Mouse (Mus musculus) heart, embryonic 10.5 days (tissue): ENCODE data around the gene Scgb3a1. TPM values are rescaled to one million over a fixed set of nuclear protein-coding genes. Genes with fewer than 3 reads are reported as not detected.
A peak's percentile ranks its signal among the peaks of the same experiment; 100 is the strongest.

Source experiments
- DNase-seq: peaks from one replicate; pipeline ENCODE4 v3.0.0-alpha.2; 2017; ENCODE audit warnings: low spot score
- H3K27ac ChIP-seq: fragments of 300-500 bp; sonication (generic); 2 replicates; pipeline ENCODE4 v1.5.1; 2016; ENCODE audit warnings: mild to moderate bottlenecking
- H3K27me3 ChIP-seq: fragments of 300-500 bp; sonication (generic); 2 replicates; pipeline ENCODE4 v1.6.1; 2016; ENCODE audit warnings: mild to moderate bottlenecking; ENCODE audit not compliant: poor library complexity, insufficient read depth, severe bottlenecking
- H3K36me3 ChIP-seq: fragments of 300-500 bp; sonication (generic); 2 replicates; pipeline ENCODE4 v1.6.1; 2016; ENCODE audit warnings: mild to moderate bottlenecking, moderate library complexity
- H3K4me1 ChIP-seq: fragments of 300-500 bp; sonication (generic); 2 replicates; pipeline ENCODE4 v1.6.1; 2016; ENCODE audit warnings: mild to moderate bottlenecking
- H3K4me3 ChIP-seq: fragments of 300-500 bp; sonication (generic); 2 replicates; pipeline ENCODE4 v1.5.1; 2016; ENCODE audit warnings: mild to moderate bottlenecking, moderate library complexity
- H3K9me3 ChIP-seq: fragments of 300-500 bp; sonication (generic); 2 replicates; pipeline ENCODE4 v1.6.1; 2016; ENCODE audit warnings: mild to moderate bottlenecking, moderate library complexity
- WGBS: fragments of 180-500 bp; shearing (Covaris S2); methylation state at CpG from one replicate; pipeline ENCODE4 v1.1.7; 2016; 5-methylcytosine and 5-hydroxymethylcytosine counted together
- polyA plus RNA-seq: library from polyadenylated mRNA; unstranded; fragments of >200 nt; fragmentation: Nextera tagmentation; extraction: Ambion mirVana; gene quantifications from 2 replicates; pipeline ENCODE4 v1.2.1, GENCODE M21; 2016

The Scgb3a1 gene
- polyA plus RNA-seq, 1 experiment from 2014 or later = 0.30 TPM

- DNase-seq = no peak
- H3K27ac ChIP-seq = peak overlapping the region; percentile 62
- no peaks in the 10 kb centered on the region for H3K9me3 ChIP-seq
- peaks cover 25% of the 10 kb centered on the region for H3K4me1 ChIP-seq
- 53% methylated on average over 18 of the region's 18 CpGs for WGBS
- H3K27me3 ChIP-seq = no peaks in the 10 kb centered on the region
- no peak overlapping the region for H3K4me3 ChIP-seq
- H3K36me3 ChIP-seq = no peaks in the 10 kb centered on the region
Measured at GRCm38 (mm10) chr11:49650113-49650993, 13.1 kb upstream of the Scgb3a1 start.

- Histone ChIP-seq H3K36me3 (no peaks in the 10 kb centered on the region), H3K4me3 (no peak overlapping the region), H3K27ac (peak overlapping the region; percentile 62), H3K4me1 (peaks cover 19% of the 10 kb centered on the region), H3K9me3 (no peaks in the 10 kb centered on the region), H3K27me3 (no peaks in the 10 kb centered on the region)
- WGBS = 64% methylated on average over 16 of the region's 16 CpGs
- no peak for DNase-seq
Measured at GRCm38 (mm10) chr11:49650994-49651761, 12.2 kb upstream of the Scgb3a1 start.

- Histone ChIP-seq H3K27me3 (no peaks in the 10 kb centered on the region), H3K4me1 (peaks cover 19% of the 10 kb centered on the region), H3K9me3 (no peaks in the 10 kb centered on the region), H3K4me3 (no peak overlapping the region), H3K27ac (peak overlapping the region; percentile 73), H3K36me3 (no peaks in the 10 kb centered on the region)
- 82% methylated on average over 10 of the region's 10 CpGs for WGBS
- no peak for DNase-seq
Measured at GRCm38 (mm10) chr11:49651762-49652322, 11.6 kb upstream of the Scgb3a1 start.

GRCm38 (mm10) chr11:49652401-49653078, 10.9 kb upstream of the Scgb3a1 start:
- peaks cover 24% of the 10 kb centered on the region for H3K4me1 ChIP-seq
- DNase-seq = peak; percentile 94
- H3K27me3 ChIP-seq = no peaks in the 10 kb centered on the region
- H3K36me3 ChIP-seq = no peaks in the 10 kb centered on the region
- H3K27ac ChIP-seq = peak overlapping the region; percentile 80
- 24% methylated on average over 19 of the region's 19 CpGs for WGBS
- H3K9me3 ChIP-seq = no peaks in the 10 kb centered on the region
- peak overlapping the region; percentile 39 for H3K4me3 ChIP-seq

- Histone ChIP-seq H3K4me1 (peaks cover 29% of the 10 kb centered on the region), H3K27me3 (no peaks in the 10 kb centered on the region), H3K4me3 (peak overlapping the region; percentile 39), H3K27ac (peak overlapping the region; percentile 80), H3K36me3 (no peaks in the 10 kb centered on the region), H3K9me3 (no peaks in the 10 kb centered on the region)
- no peak for DNase-seq
- WGBS = 36% methylated on average over 11 of the region's 11 CpGs
Measured at GRCm38 (mm10) chr11:49653079-49653408, 10.4 kb upstream of the Scgb3a1 start.

DNA sequence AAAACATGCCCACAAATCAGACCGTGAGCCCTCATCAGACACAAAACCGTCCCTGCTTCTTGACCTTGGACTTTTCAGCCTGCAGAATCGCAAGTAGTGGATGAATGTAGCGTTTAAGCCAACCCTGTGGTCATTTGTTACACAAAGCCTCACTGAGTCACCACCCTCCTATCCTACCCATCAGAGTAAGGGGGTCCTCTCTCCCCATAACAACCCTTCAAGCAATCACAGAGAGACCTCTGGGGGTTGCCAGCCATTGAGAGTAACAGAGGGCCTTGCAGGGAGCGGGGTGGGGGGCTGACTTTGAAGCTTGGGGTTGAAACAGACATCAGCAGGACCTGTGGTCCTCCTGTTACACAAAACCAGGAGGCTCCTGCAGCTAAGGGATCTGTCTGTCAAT, 8.8 kb upstream of the Scgb3a1 start:
- no peaks in the 10 kb centered on the region for H3K36me3 ChIP-seq

DNA sequence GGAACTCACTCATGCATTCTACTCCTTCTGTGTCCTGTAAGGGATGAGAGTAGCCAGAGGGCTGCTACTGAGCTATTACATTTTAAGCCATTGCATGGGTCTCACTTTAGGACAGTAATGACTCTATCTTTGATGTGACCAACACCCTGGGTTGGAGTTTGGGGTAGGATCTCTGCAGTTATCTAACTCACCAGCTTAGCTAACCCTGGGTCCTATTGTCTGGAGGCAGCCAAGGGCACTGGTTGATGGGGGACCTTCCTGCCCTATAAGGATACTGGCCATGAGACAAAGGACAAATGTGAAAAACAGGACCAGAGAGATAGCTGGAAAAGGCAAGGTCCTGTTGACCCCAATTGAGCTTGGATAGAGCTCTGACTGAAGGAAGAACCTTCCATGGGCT, 7.9 kb upstream of the Scgb3a1 start:
- no peak overlapping the region for H3K27ac ChIP-seq
- H3K4me3 ChIP-seq = no peak overlapping the region
- peak; percentile 60 for DNase-seq
- no peaks in the 10 kb centered on the region for H3K36me3 ChIP-seq
- H3K4me1 ChIP-seq = peaks cover 46% of the 10 kb centered on the region
- no peaks in the 10 kb centered on the region for H3K27me3 ChIP-seq
- H3K9me3 ChIP-seq = no peaks in the 10 kb centered on the region

More for the DNA sequence above, 8.8 kb upstream of the Scgb3a1 start:
- H3K27me3 ChIP-seq = no peaks in the 10 kb centered on the region
- 94% methylated on average over 5 of the region's 5 CpGs for WGBS
- H3K9me3 ChIP-seq = no peaks in the 10 kb centered on the region
- H3K4me1 ChIP-seq = peaks cover 45% of the 10 kb centered on the region
- no peak overlapping the region for H3K4me3 ChIP-seq
- DNase-seq = peak; percentile 59
- H3K27ac ChIP-seq = no peak overlapping the region

DNA sequence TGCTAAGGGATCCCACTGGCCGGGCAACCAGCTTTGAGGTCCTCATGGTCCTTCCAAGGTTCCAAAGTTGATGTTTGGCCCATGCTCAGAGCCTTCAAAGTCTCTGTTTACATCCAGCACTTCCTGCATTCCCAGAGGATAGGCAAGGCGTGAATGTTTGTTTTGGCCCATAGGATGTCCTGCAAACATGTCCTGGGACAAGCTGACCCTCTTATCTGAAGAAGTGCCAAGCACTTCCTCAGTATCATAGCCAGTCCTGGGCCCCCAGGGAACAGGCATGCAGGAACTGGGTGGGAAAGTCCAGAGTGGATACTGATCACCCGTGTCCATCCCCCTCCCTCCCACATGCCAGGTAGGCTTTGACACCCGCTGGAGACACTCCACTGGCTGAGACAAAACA, 5.3 kb upstream of the Scgb3a1 start:
- WGBS = 47% methylated on average over 4 of the region's 4 CpGs
- peak; percentile 74 for DNase-seq

DNA sequence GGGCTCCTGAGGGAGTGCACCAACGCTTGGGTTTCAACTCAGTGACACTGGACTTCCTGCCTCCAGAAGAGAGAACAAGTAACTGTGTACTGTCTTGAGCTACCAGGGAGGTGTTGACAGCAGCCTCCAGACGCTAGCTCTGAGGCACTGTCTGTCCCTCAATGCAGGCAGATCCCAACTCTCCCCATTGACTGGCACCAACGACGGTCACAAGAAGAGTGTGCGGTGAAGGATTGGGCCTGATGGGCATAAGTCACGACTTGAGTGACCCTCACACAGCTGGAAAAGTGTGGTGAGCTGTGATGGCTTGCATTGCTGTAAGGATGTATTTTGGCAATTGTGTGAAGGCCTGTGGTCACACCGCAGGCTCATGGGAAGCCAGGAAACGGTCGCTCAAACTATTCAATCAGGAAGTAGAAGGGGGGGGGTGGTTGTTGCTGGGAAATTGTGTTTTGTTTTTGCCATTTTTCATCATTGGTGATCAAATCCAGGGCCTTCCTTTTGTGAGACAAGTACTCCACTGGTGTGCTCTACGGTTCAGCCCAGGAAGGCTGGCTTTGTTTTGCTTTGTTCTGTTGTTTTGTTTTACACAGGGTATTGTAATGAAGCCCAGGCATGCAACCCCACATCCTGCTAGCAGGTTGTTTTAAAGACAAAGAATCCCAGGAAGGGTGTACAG, 4.5 kb upstream of the Scgb3a1 start:
- Histone ChIP-seq H3K9me3 (no peaks in the 10 kb centered on the region), H3K36me3 (no peaks in the 10 kb centered on the region), H3K27ac (peak overlapping the region; percentile 80), H3K4me3 (0 out of 2 replicates have a peak overlapping the region, but pooled peaks have one; percentile 24), H3K27me3 (no peaks in the 10 kb centered on the region), H3K4me1 (peaks cover 33% of the 10 kb centered on the region)
- WGBS = 34% methylated on average over 10 of the region's 10 CpGs
- peak; percentile 91 for DNase-seq

More for the DNA sequence above, 5.3 kb upstream of the Scgb3a1 start:
- Histone ChIP-seq H3K4me1 (peaks cover 35% of the 10 kb centered on the region), H3K27ac (peak overlapping the region; percentile 80), H3K27me3 (no peaks in the 10 kb centered on the region), H3K4me3 (no peak overlapping the region), H3K36me3 (no peaks in the 10 kb centered on the region), H3K9me3 (no peaks in the 10 kb centered on the region)

DNA sequence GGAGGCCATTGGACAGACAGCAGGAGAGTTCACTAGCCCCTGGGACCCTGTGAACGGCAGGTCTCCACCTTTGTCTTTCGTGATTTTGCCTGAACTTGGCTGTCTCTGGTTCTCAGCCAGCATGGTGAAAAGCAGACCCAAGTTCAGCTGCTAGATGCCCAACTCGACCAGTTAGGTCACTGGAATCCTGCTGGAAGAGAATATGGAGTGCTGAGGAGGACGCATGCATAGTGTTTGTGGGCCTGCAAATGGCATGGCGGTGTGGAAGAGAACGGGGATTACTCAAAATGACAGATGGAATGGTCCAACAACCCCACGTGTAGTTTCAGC, 4.0 kb upstream of the Scgb3a1 start:
- H3K4me1 ChIP-seq = peaks cover 33% of the 10 kb centered on the region
- H3K36me3 ChIP-seq = no peaks in the 10 kb centered on the region
- no peak overlapping the region for H3K4me3 ChIP-seq
- no peaks in the 10 kb centered on the region for H3K9me3 ChIP-seq
- H3K27me3 ChIP-seq = no peaks in the 10 kb centered on the region
- 64% methylated on average over 7 of the region's 7 CpGs for WGBS
- peak; percentile 65 for DNase-seq
- peak overlapping the region; percentile 80 for H3K27ac ChIP-seq

DNA sequence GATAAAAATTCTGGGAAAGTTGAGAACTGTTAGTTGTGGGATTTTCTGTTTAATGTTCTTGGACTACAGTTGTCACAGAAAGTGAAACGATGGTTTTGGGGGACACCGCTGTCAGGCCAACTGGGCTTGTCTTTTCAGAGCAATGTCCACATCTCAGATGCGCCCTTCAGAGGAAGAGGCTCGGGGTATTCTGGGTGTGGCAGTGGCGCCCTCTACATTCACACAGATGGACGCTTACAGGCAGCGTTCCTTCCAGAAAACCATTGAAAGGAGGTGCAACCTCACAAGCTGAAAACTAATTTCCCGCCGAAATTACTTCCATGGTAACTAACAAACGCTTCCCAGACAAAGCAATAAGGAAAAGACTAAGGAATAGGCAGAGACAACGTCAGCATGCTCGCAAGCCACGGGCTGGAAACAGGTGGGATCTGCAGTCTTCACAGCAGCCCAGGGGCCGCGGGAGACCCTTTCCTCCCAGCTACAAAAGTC, 1.1 kb upstream of the Scgb3a1 start:
- Histone ChIP-seq H3K9me3 (no peaks in the 10 kb centered on the region), H3K27me3 (no peaks in the 10 kb centered on the region), H3K36me3 (no peaks in the 10 kb centered on the region), H3K27ac (no peak overlapping the region), H3K4me3 (no peak overlapping the region), H3K4me1 (peaks cover 39% of the 10 kb centered on the region)
- DNase-seq = peak; percentile 66
- 55% methylated on average over 15 of the region's 15 CpGs for WGBS
